Mouse (Mus musculus) CH12F3 (cell line): ENCODE results near the gene Phip.

Experiments
- in situ Hi-C: fragments of 300-500 bp; cut with MboI; formaldehyde crosslinking; loops from 2 replicates; pipeline ENCODE4 v1.14.3; 2020; ENCODE audit warnings: low sequenced_read_pairs

Phip gene

GRCm38 (mm10) chr9:82975342-82976215, at the start of gene Phip:
TSS of gene Phip (minus strand) at chr9:82975516.
- in situ Hi-C loops, result no loop called here

- in situ Hi-C loops, result no loop called here
These were observed 48.4 kb upstream of the Phip start for GRCm38 (mm10) chr9:83023724-83024123.

GRCm38 (mm10) chr9:83014516-83014915, 39.2 kb upstream of the Phip start:
- in situ Hi-C loops, result no loop called here

- in situ Hi-C loops, result no loop called here
These were observed 33.0 kb upstream of the Phip start for GRCm38 (mm10) chr9:83008306-83008705.

- in situ Hi-C loops, result no loop called here
These were observed 26.0 kb upstream of the Phip start for GRCm38 (mm10) chr9:83001342-83001741.

- in situ Hi-C loops, result no loop called here
These were observed 22.6 kb upstream of the Phip start for GRCm38 (mm10) chr9:82997765-82998500.

- in situ Hi-C loops, result no loop called here
These were observed 1.6 kb upstream of the Phip start for GRCm38 (mm10) chr9:82976936-82977335.

- in situ Hi-C loops, result no loop called here
These were observed 903 bp upstream of the Phip start for GRCm38 (mm10) chr9:82976219-82976618.

- in situ Hi-C loops, result no loop called here
These were observed 364 bp downstream of the Phip start for GRCm38 (mm10) chr9:82974962-82975341.

GRCm38 (mm10) chr9:82974187-82974861, 992 bp downstream of the Phip start:
- in situ Hi-C loops, result no loop called here

GRCm38 (mm10) chr9:82973321-82973892, 1.9 kb downstream of the Phip start:
- in situ Hi-C loops, result no loop called here

- in situ Hi-C loops, result no loop called here
These were observed 3.9 kb downstream of the Phip start for GRCm38 (mm10) chr9:82971433-82971832.

- in situ Hi-C loops, result no loop called here
These were observed 8.2 kb downstream of the Phip start for GRCm38 (mm10) chr9:82967076-82967621.

- in situ Hi-C loops, result no loop called here
These were observed 11.3 kb downstream of the Phip start for GRCm38 (mm10) chr9:82963981-82964380.

- in situ Hi-C loops, result no loop called here
These were observed 14.0 kb downstream of the Phip start for GRCm38 (mm10) chr9:82961352-82961751.

GRCm38 (mm10) chr9:82955267-82955666, 20.0 kb downstream of the Phip start:
- in situ Hi-C loops, result no loop called here

- in situ Hi-C loops, result no loop called here
These were observed 23.0 kb downstream of the Phip start for GRCm38 (mm10) chr9:82952330-82952729.

- in situ Hi-C loops, result no loop called here
These were observed 23.8 kb downstream of the Phip start for GRCm38 (mm10) chr9:82951435-82952004.

GRCm38 (mm10) chr9:82907246-82907645, 68.1 kb downstream of the Phip start:
- in situ Hi-C loops, result no loop called here

- in situ Hi-C loops, result no loop called here
These were observed 86.7 kb downstream of the Phip start for GRCm38 (mm10) chr9:82888645-82889044.

GRCm38 (mm10) chr9:82884177-82884576, 91.1 kb downstream of the Phip start:
- in situ Hi-C loops, result no loop called here
